Mouse (Mus musculus) cerebellum, adult 11-12 months (tissue): ENCODE data around the gene Gm28490.
"Not testable (repeated sequence)": the region's sequence is repeated elsewhere in the genome, so short reads cannot be mapped to it uniquely, and the experiment has no call there.

Source experiments
- DNase-seq: peaks from one replicate; pipeline ENCODE4 v3.0.0; 2022

Gm28490 gene

GRCm38 (mm10) chrY:31634656-31635055, at the start of gene Gm28490:
Gene Gm28490, minus strand, starts transcription at chrY:31634756.
- DNase-seq = not testable (repeated sequence)
